Mouse (Mus musculus) liver, embryonic 14.5 days (tissue): ENCODE measurements around the gene Prkcq. TPM values are rescaled to one million over a fixed set of nuclear protein-coding genes. Genes with fewer than 3 reads are reported as not detected.

ENCODE experiments used
- ATAC-seq: fragments of 200-750 bp; cut with Nextera tagmentation; 2 replicates; pipeline ENCODE4 v1.8.0; 2017; ENCODE audit warnings: moderate number of reproducible peaks, mild to moderate bottlenecking, moderate library complexity; ENCODE audit not compliant: insufficient read depth
- DNase-seq, 3 experiments: peaks; one replicate each; pipeline ENCODE4 v3.0.0-alpha.2; 2012 to 2013; ENCODE audit warnings: low read depth in 3 of 3, low spot score in 3 of 3
- H3K27ac ChIP-seq: fragments of 300-500 bp; sonication (generic); 2 replicates; pipeline ENCODE4 v1.5.1; 2014; ENCODE audit warnings: moderate library complexity, mild to moderate bottlenecking, control low read depth, inconsistent platforms
- H3K27me3 ChIP-seq: fragments of 300-500 bp; sonication (generic); 2 replicates; pipeline ENCODE4 v1.6.1; 2014; ENCODE audit warnings: mild to moderate bottlenecking, low read length, moderate library complexity; ENCODE audit not compliant: control insufficient read depth, insufficient read depth
- H3K36me3 ChIP-seq: fragments of 300-500 bp; sonication (generic); replicated peaks from 2 replicates; pipeline ENCODE4 v1.6.1; 2014; ENCODE audit warnings: low read depth; ENCODE audit not compliant: control insufficient read depth, insufficient read depth
- H3K4me1 ChIP-seq, 2 experiments: fragments of 200-500 bp in 1 of 2; fragments of 300-500 bp in 1 of 2; sonication (generic) in 1 of 2; replicated peaks; 2 replicates each; pipeline ENCODE4 v1.6.1; 2012 to 2014; ENCODE audit warnings: antibody characterized with exemption in 1 of 2, inconsistent platforms in 1 of 2, low read length in 1 of 2; ENCODE audit not compliant: control insufficient read depth in 2 of 2, insufficient read depth in 2 of 2
- H3K4me2 ChIP-seq: fragments of 300-500 bp; sonication (generic); 2 replicates; pipeline ENCODE4 v1.6.1; 2014; ENCODE audit warnings: low read depth, mild to moderate bottlenecking, control low read depth, moderate library complexity
- H3K4me3 ChIP-seq, 2 experiments: fragments of 200-500 bp in 1 of 2; fragments of 300-500 bp in 1 of 2; sonication (generic) in 1 of 2; 2 replicates each; pipeline ENCODE4 v1.5.1; 2012 to 2014; ENCODE audit warnings: low read depth in 2 of 2, low read length in 2 of 2, mild to moderate bottlenecking in 2 of 2, control low read depth in 1 of 2, inconsistent platforms in 1 of 2, moderate library complexity in 1 of 2; ENCODE audit not compliant: insufficient read depth in 1 of 2
- H3K9ac ChIP-seq: fragments of 300-500 bp; sonication (generic); replicated peaks from 2 replicates; pipeline ENCODE4 v1.6.1; 2014; ENCODE audit warnings: mild to moderate bottlenecking, control low read depth, moderate library complexity
- H3K9me3 ChIP-seq: fragments of 300-500 bp; sonication (generic); 2 replicates; pipeline ENCODE4 v1.6.1; 2016; ENCODE audit warnings: low read length, mixed read lengths; ENCODE audit not compliant: control insufficient read depth
- CTCF ChIP-seq: IDR thresholded peaks from 2 replicates; pipeline ENCODE4 v1.5.1; 2016; ENCODE audit warnings: antibody characterized with exemption, low read depth, control low read depth
- EP300 ChIP-seq: IDR thresholded peaks from 2 replicates; pipeline ENCODE4 v1.6.1; 2016; ENCODE audit warnings: antibody characterized with exemption, low read depth
- WGBS: fragments of 180-500 bp; shearing (Covaris S2); extraction: QIAGEN DNeasy Blood & Tissue Kit; methylation state at CpG from one replicate; pipeline ENCODE4 v1.1.7; 2014; ENCODE audit not compliant: insufficient replicate concordance; 5-methylcytosine and 5-hydroxymethylcytosine counted together
- polyA plus RNA-seq, 2 experiments: library from polyadenylated mRNA; depleted of rRNA in 1 of 2; stranded (reverse) in 1 of 2; unstranded in 1 of 2; fragments of >200 nt; fragmentation: Nextera tagmentation in 1 of 2; extraction: Ambion mirVana in 1 of 2; gene quantifications; 2 replicates each; pipeline versions ENCODE4 v1.2.1 to v1.2.3; 2012 to 2014

The Prkcq gene
- polyA plus RNA-seq, 2 experiments, result 2.1 to 3.4 TPM

GRCm38 (mm10) chr2:11264836-11265235 lies 92.9 kb downstream of the Prkcq start:
- no peaks in the 10 kb centered on the region for H3K9me3 ChIP-seq
- no peaks in the 10 kb centered on the region for H3K4me1 ChIP-seq
- DNase-seq, result no peak
- H3K27ac ChIP-seq, result no peak overlapping the region
- 73% methylated on average over 5 of the region's 5 CpGs for WGBS
- no peak for ATAC-seq
- no peak overlapping the region for H3K4me2 ChIP-seq
- no peak overlapping the region for H3K4me3 ChIP-seq
- no peak overlapping the region for H3K9ac ChIP-seq
- TF ChIP-seq EP300, result no peak
- TF ChIP-seq CTCF, result no peak
- no peaks in the 10 kb centered on the region for H3K36me3 ChIP-seq
- H3K27me3 ChIP-seq, result no peaks in the 10 kb centered on the region

GRCm38 (mm10) chr2:11265455-11265854 lies 93.5 kb downstream of the Prkcq start:
- Histone ChIP-seq H3K4me3 (no peak overlapping the region), H3K27me3 (no peaks in the 10 kb centered on the region), H3K27ac (no peak overlapping the region), H3K36me3 (no peaks in the 10 kb centered on the region), H3K4me2 (no peak overlapping the region), H3K4me1 (no peaks in the 10 kb centered on the region), H3K9ac (no peak overlapping the region), H3K9me3 (no peaks in the 10 kb centered on the region)
- 70% methylated on average over 9 of the region's 9 CpGs for WGBS
- no peak for DNase-seq
- no peak for TF ChIP-seq EP300
- no peak for TF ChIP-seq CTCF
- ATAC-seq, result no peak

DNA sequence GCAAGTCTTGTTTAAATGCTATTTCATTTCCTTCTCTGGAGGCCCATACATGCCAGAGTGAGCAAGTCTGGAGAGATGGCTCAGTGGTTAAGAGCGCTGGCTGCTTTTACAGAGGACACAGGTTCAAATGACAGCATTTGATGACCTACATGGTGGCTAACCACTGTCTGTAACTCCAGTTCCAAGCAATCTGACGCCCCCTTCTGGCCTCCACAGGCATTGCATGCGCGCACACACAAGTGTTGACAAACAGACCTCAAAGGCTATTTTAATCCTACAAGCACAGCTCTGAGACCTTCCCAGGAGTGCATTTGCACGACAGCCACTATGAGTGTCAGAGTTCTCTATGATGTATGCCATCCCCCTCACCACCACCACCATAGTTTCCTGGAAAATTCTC lies 94.4 kb downstream of the Prkcq start:
- WGBS, result 60% methylated on average over 5 of the region's 5 CpGs
- no peak for ATAC-seq
- peak in 2 of 3 experiments; percentile 4 to 14 for DNase-seq
- Histone ChIP-seq H3K4me3 (no peak overlapping the region), H3K9me3 (no peaks in the 10 kb centered on the region), H3K27ac (no peak overlapping the region), H3K36me3 (no peaks in the 10 kb centered on the region), H3K27me3 (no peaks in the 10 kb centered on the region), H3K4me1 (no peaks in the 10 kb centered on the region), H3K9ac (no peak overlapping the region), H3K4me2 (no peak overlapping the region)
- no peak for TF ChIP-seq EP300
- peak; percentile 73 for TF ChIP-seq CTCF

DNA sequence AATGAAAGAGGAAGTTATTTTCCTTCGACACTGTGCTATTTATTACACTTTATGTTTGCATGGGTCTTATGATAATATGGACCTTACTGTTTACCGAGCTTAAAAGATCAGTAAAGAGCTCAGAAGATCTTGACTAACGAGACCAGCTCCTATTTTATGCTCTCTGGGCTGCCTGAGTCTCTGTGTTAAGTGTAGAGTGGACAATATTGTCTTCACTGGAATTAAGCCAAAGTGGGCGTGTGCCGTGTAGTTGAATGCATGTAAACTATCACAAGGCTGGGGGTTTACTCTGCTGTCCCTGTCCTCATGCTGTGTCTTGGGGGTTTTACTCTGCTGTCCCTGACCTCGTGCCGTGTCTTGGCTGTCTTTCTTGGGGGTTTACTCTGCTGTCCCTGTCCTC lies 107.1 kb downstream of the Prkcq start:
- no peaks in the 10 kb centered on the region for H3K36me3 ChIP-seq
- DNase-seq, result no peak
- 55% methylated on average over 7 of the region's 7 CpGs for WGBS
- H3K4me3 ChIP-seq, result no peak overlapping the region
- no peaks in the 10 kb centered on the region for H3K4me1 ChIP-seq
- H3K27me3 ChIP-seq, result no peaks in the 10 kb centered on the region
- no peak overlapping the region for H3K27ac ChIP-seq
- no peak overlapping the region for H3K9ac ChIP-seq
- no peak for ATAC-seq
- H3K9me3 ChIP-seq, result no peaks in the 10 kb centered on the region
- TF ChIP-seq CTCF (no peak), EP300 (no peak)
- H3K4me2 ChIP-seq, result no peak overlapping the region

DNA sequence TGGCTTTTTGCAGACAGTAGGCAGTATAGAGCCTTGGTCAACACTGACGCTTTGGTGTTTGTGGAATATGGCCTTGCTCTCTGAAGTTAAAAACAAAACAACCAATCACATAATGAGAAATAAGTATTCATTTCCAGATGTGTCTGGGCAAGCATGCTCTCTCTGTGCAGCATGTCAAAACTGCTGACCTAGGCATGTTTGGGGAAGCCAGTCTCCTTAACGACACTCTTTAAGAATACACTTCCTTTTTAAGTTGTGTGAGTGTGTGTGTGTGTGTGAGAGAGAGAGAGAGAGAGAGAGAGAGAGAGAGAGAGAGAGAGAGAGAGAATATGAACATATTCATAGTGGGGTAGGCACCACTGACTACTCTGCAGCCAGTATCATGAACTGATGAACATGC lies 108.3 kb downstream of the Prkcq start:
- no peak overlapping the region for H3K4me3 ChIP-seq
- no peak for ATAC-seq
- H3K27me3 ChIP-seq, result no peaks in the 10 kb centered on the region
- no peak for TF ChIP-seq CTCF
- no peak for TF ChIP-seq EP300
- no peaks in the 10 kb centered on the region for H3K9me3 ChIP-seq
- no peak overlapping the region for H3K9ac ChIP-seq
- no peak overlapping the region for H3K4me2 ChIP-seq
- no peaks in the 10 kb centered on the region for H3K4me1 ChIP-seq
- 50% methylated on average over 2 of the region's 2 CpGs for WGBS
- DNase-seq, result no peak
- no peak overlapping the region for H3K27ac ChIP-seq
- no peaks in the 10 kb centered on the region for H3K36me3 ChIP-seq
